9 mouse cellular contexts compared by ENCODE assay signal in genomic region chr4:53121516-53122227, GRCm38 (mm10). TPM values are rescaled to one million over a fixed set of nuclear protein-coding genes. Genes with fewer than 3 reads are reported as not detected.
A peak's percentile ranks its signal among the peaks of the same experiment; 100 is the strongest.
DNase-seq lines count a peak whose midpoint lies in the region; ATAC-seq and TF ChIP-seq lines count a peak whose summit lies in the region.
"Had no signal": no experiment of that assay in that cellular context is flagged by ENCODE, and none has a peak within 500 bp of the region (broad histone marks: within the 10 kb centered on the region; RNA-seq: fewer than 3 reads in every experiment).

No protein-coding gene starts in this region.

- DNase-seq in CD4-positive, CD25-positive, alpha-beta regulatory T cell, adult 2 months (ENCODE audit: low read depth, low spot score): peak; percentile 8
- peak; percentile 31 for DNase-seq in midbrain, embryonic 14.5 days
- DNase-seq in heart, adult 8-10 months (ENCODE audit: low spot score): peak; percentile 66
- DNase-seq in lung, adult 2 months: peak; percentile 29
- DNase-seq in embryo, embryonic 10.5 days (ENCODE audit: low spot score): no peak

- no peaks in the 10 kb centered on the region for H3K9me3 ChIP-seq in midbrain, embryonic 14.5 days (ENCODE audit: control insufficient read depth, low read length)
- H3K9me3 ChIP-seq in midbrain, embryonic 15.5 days: no peaks in the 10 kb centered on the region
- H3K9me3 ChIP-seq in stomach, embryonic 15.5 days: no peaks in the 10 kb centered on the region
- H3K9me3 ChIP-seq: embryonic facial prominence, embryonic 15.5 days had no signal

- H3K4me3 ChIP-seq in midbrain, embryonic 14.5 days (replicated peaks; ENCODE audit: low read depth, low read length): no peak overlapping the region
- no peak overlapping the region for H3K4me3 ChIP-seq in midbrain, embryonic 15.5 days
- H3K4me3 ChIP-seq in lung, adult 2 months (replicated peaks; ENCODE audit: extremely low read depth, low read depth, low read length): no peak overlapping the region
- H3K4me3 ChIP-seq in stomach, embryonic 15.5 days (replicated peaks): no peak overlapping the region
- H3K4me3 ChIP-seq: embryonic facial prominence, embryonic 15.5 days had no signal

- no peaks in the 10 kb centered on the region for H3K36me3 ChIP-seq in midbrain, embryonic 14.5 days (ENCODE audit: control insufficient read depth, insufficient read depth, low read length)
- H3K36me3 ChIP-seq in midbrain, embryonic 15.5 days (replicated peaks): no peaks in the 10 kb centered on the region; the same call in 1 of the 2 replicates
- H3K36me3 ChIP-seq in stomach, embryonic 15.5 days: peaks cover 2% of the 10 kb centered on the region; the same call in 1 of the 2 replicates

- H3K4me2 ChIP-seq in midbrain, embryonic 14.5 days (ENCODE audit: low read length): no peak overlapping the region
- no peak overlapping the region for H3K4me2 ChIP-seq in midbrain, embryonic 15.5 days
- H3K4me2 ChIP-seq in stomach, embryonic 15.5 days: no peak overlapping the region
- H3K4me2 ChIP-seq: embryonic facial prominence, embryonic 15.5 days had no signal

- H3K4me1 ChIP-seq in midbrain, embryonic 14.5 days (ENCODE audit: control insufficient read depth, insufficient read depth, low read length): no peaks in the 10 kb centered on the region
- H3K4me1 ChIP-seq in midbrain, embryonic 15.5 days: no peaks in the 10 kb centered on the region; the same call in 1 of the 2 replicates
- peaks cover 13% of the 10 kb centered on the region for H3K4me1 ChIP-seq in lung, adult 2 months (ENCODE audit: control insufficient read depth, insufficient read depth, low read length)
- H3K4me1 ChIP-seq in stomach, embryonic 15.5 days: no peaks in the 10 kb centered on the region

- no peaks in the 10 kb centered on the region for H3K27me3 ChIP-seq in midbrain, embryonic 14.5 days (ENCODE audit: control insufficient read depth, insufficient read depth, low read length)
- no peaks in the 10 kb centered on the region for H3K27me3 ChIP-seq in midbrain, embryonic 15.5 days (replicated peaks)
- H3K27me3 ChIP-seq in stomach, embryonic 15.5 days (replicated peaks): no peaks in the 10 kb centered on the region
- H3K27me3 ChIP-seq: embryonic facial prominence, embryonic 15.5 days had no signal

- no peak overlapping the region for H3K9ac ChIP-seq in midbrain, embryonic 14.5 days (replicated peaks; ENCODE audit: low read length)
- H3K9ac ChIP-seq in midbrain, embryonic 15.5 days: no peak overlapping the region
- no peak overlapping the region for H3K9ac ChIP-seq in stomach, embryonic 15.5 days
- H3K9ac ChIP-seq: embryonic facial prominence, embryonic 15.5 days had no signal

- WGBS in midbrain, embryonic 14.5 days: 69% methylated on average over 7 of the region's 7 CpGs
- 64% methylated on average over 7 of the region's 7 CpGs for WGBS in midbrain, embryonic 15.5 days
- WGBS in lung, adult 2 months: 47% methylated on average over 7 of the region's 7 CpGs
- 59% methylated on average over 7 of the region's 7 CpGs for WGBS in stomach, embryonic 15.5 days

- no peak for TF ChIP-seq CTCF in lung, adult 2 months (IDR thresholded peaks at IDR 0.05; ENCODE audit: insufficient read depth, low read length)

- ATAC-seq in CD4-positive, CD25-positive, alpha-beta regulatory T cell, adult 4 months: no peak
- no peak for ATAC-seq in midbrain, embryonic 14.5 days (ENCODE audit: low FRiP score, low TSS enrichment)
- ATAC-seq in midbrain, embryonic 15.5 days (replicated peaks): no peak
- peak; percentile 32; the same call in 1 of the 2 replicates for ATAC-seq in stomach, embryonic 15.5 days (ENCODE audit: insufficient read depth, low FRiP score, low read depth)

- no peak overlapping the region for H3K27ac ChIP-seq in midbrain, embryonic 14.5 days (replicated peaks; ENCODE audit: low read depth, low read length)
- no peak overlapping the region for H3K27ac ChIP-seq in midbrain, embryonic 15.5 days
- no peak overlapping the region for H3K27ac ChIP-seq in stomach, embryonic 15.5 days
- H3K27ac ChIP-seq: embryonic facial prominence, embryonic 15.5 days had no signal

- TF ChIP-seq POLR2A in lung, adult 2 months (IDR thresholded peaks at IDR 0.05; ENCODE audit: borderline replicate concordance, extremely low read depth, low read depth, low read length): no peak

RNA-seq across cellular contexts. Expression of gene Abca1, which starts 38.0 kb away (rescaled TPM):
- 1 to 10 TPM; 2.8 to 4.6 TPM for polyA plus RNA-seq in CD4-positive, CD25-positive, alpha-beta regulatory T cell, adult 4 months (2017; shearing (Covaris generic))
- 9.0 and 16.9 TPM in 2 replicates for polyA plus RNA-seq in midbrain, embryonic 14.5 days (2014; fragmentation: Nextera tagmentation; extraction: Ambion mirVana)
- polyA plus RNA-seq in midbrain, embryonic 15.5 days (2015; fragmentation: Nextera tagmentation; extraction: Ambion mirVana): 11.3 and 12.0 TPM in 2 replicates
- total RNA-seq in heart, adult 8-10 months (2022): 10 to 100 TPM; 13.6 to 22.8 (median 16.8) TPM
- polyA plus RNA-seq in lung, adult 2 months (2012; rRNA removed): 7.8 and 13.2 TPM in 2 replicates
- polyA plus RNA-seq in stomach, embryonic 15.5 days (2015; fragmentation: Nextera tagmentation; extraction: Ambion mirVana): 4.8 and 4.9 TPM in 2 replicates
